Mouse (Mus musculus) hindbrain, postnatal 0 days (tissue): ENCODE measurements around the gene Arl6ip5. TPM values are rescaled to one million over a fixed set of nuclear protein-coding genes. Genes with fewer than 3 reads are reported as not detected.
A peak's percentile ranks its signal among the peaks of the same experiment; 100 is the strongest.

Source experiments
- ATAC-seq: fragments of 200-750 bp; cut with Nextera tagmentation; 2 replicates; pipeline ENCODE4 v1.8.0; 2017; ENCODE audit warnings: mild to moderate bottlenecking, moderate TSS enrichment, moderate library complexity
- DNase-seq: peaks from one replicate; pipeline ENCODE4 v3.0.0-alpha.2; 2015; ENCODE audit warnings: low spot score
- H3K27ac ChIP-seq: fragments of 300-500 bp; sonication (generic); 2 replicates; pipeline ENCODE4 v1.5.1; 2014; ENCODE audit warnings: mild to moderate bottlenecking
- H3K27me3 ChIP-seq: fragments of 300-500 bp; sonication (generic); 2 replicates; pipeline ENCODE4 v1.6.1; 2014; ENCODE audit warnings: low read length, mixed read lengths; ENCODE audit not compliant: insufficient read depth
- H3K36me3 ChIP-seq: fragments of 300-500 bp; sonication (generic); 2 replicates; pipeline ENCODE4 v1.6.1; 2014; ENCODE audit warnings: low read length, mixed read lengths; ENCODE audit not compliant: insufficient read depth
- H3K4me1 ChIP-seq: fragments of 300-500 bp; sonication (generic); 2 replicates; pipeline ENCODE4 v1.6.1; 2014; ENCODE audit warnings: antibody characterized with exemption, low read length, mixed read lengths; ENCODE audit not compliant: insufficient read depth
- H3K4me2 ChIP-seq: fragments of 300-500 bp; sonication (generic); 2 replicates; pipeline ENCODE4 v1.6.1; 2014; ENCODE audit warnings: low read depth, mild to moderate bottlenecking, low read length, moderate library complexity, mixed read lengths
- H3K4me3 ChIP-seq: fragments of 300-500 bp; sonication (generic); 2 replicates; pipeline ENCODE4 v1.5.1; 2014; ENCODE audit warnings: low read length
- H3K9ac ChIP-seq: fragments of 300-500 bp; sonication (generic); replicated peaks from 2 replicates; pipeline ENCODE4 v1.6.1; 2014; ENCODE audit warnings: mild to moderate bottlenecking, low read length, moderate library complexity, mixed read lengths
- H3K9me3 ChIP-seq: fragments of 300-500 bp; sonication (generic); 2 replicates; pipeline ENCODE4 v1.6.1; 2016; ENCODE audit warnings: low read length, mixed read lengths
- CTCF ChIP-seq: IDR thresholded peaks from 2 replicates; pipeline ENCODE4 v1.5.1; 2016; ENCODE audit warnings: antibody characterized with exemption, control low read depth, low read depth
- WGBS: fragments of 180-500 bp; shearing (Covaris S2); extraction: QIAGEN DNeasy Blood & Tissue Kit; methylation state at CpG from one replicate; pipeline ENCODE4 v1.1.7; 2014; 5-methylcytosine and 5-hydroxymethylcytosine counted together
- polyA plus RNA-seq: library from polyadenylated mRNA; unstranded; fragments of >200 nt; fragmentation: Nextera tagmentation; extraction: Ambion mirVana; gene quantifications from 2 replicates; pipeline ENCODE4 v1.2.1, GENCODE M21; 2015
- total RNA-seq: library from RNA; depleted of rRNA; stranded (reverse); fragments of >200 nt; gene quantifications from 2 replicates; pipeline ENCODE4 v1.2.3, GENCODE M21; 2014

Gene Arl6ip5
- total and polyA plus RNA-seq, 2 experiments from 2014 or later: 88.3 to 122 TPM

- ATAC-seq (peak; percentile 60), DNase-seq (peak; percentile 19)
- no peaks in the 10 kb centered on the region for H3K27me3 ChIP-seq
- peak overlapping the region; percentile 54 for H3K27ac ChIP-seq
- TF ChIP-seq CTCF: no peak
- peak overlapping the region; percentile 64 for H3K9ac ChIP-seq
- peaks cover 5% of the 10 kb centered on the region; the same call in 1 of the 2 replicates for H3K4me1 ChIP-seq
- no peaks in the 10 kb centered on the region for H3K9me3 ChIP-seq
- H3K36me3 ChIP-seq: no peaks in the 10 kb centered on the region
- peak overlapping the region; percentile 89 for H3K4me2 ChIP-seq
- WGBS: 2% methylated on average over 22 of the region's 22 CpGs
- H3K4me3 ChIP-seq: peak overlapping the region; percentile 74
Measured at GRCm38 (mm10) chr6:97210962-97211601, 593 bp downstream of the Arl6ip5 start.

DNA sequence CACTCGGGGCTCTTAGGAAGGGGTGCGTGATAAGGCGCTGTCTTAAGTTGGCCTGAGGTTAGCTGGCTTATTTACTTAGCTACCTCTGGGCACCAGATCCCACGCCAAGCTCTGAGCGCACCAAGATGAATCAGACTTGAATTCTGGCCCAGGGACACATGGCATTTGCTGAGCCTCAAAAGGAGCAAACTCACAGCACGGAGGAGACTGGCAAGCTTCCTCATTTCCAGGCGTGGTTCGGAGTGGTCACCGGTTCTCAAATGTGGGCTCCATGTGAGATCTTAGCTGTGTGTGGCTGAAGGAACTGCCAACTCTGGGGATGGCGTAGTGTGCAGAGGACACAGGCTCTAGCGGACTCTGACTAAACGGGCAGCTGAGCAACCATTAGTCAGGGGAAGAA is 1.5 kb downstream of the Arl6ip5 start:
- Histone ChIP-seq H3K27me3 (no peaks in the 10 kb centered on the region), H3K4me3 (peak overlapping the region; percentile 74), H3K4me1 (peaks cover 5% of the 10 kb centered on the region; the same call in 1 of the 2 replicates), H3K36me3 (no peaks in the 10 kb centered on the region), H3K4me2 (peak overlapping the region; percentile 89), H3K9me3 (no peaks in the 10 kb centered on the region), H3K9ac (peak overlapping the region; percentile 38; the same call in 1 of the 2 replicates), H3K27ac (peak overlapping the region; percentile 54; the same call in 1 of the 2 replicates)
- no peak for TF ChIP-seq CTCF
- DNase-seq (peak; percentile 36), ATAC-seq (0 out of 2 replicates have a peak, but pooled peaks have one; percentile 12)
- WGBS: 36% methylated on average over 12 of the region's 12 CpGs

- Histone ChIP-seq H3K4me3 (no peak overlapping the region), H3K4me2 (no peak overlapping the region), H3K9me3 (no peaks in the 10 kb centered on the region), H3K27ac (no peak overlapping the region), H3K36me3 (no peaks in the 10 kb centered on the region), H3K4me1 (peaks cover 5% of the 10 kb centered on the region; the same call in 1 of the 2 replicates), H3K9ac (no peak overlapping the region), H3K27me3 (no peaks in the 10 kb centered on the region)
- DNase-seq: no peak
- no peak for ATAC-seq
- TF ChIP-seq CTCF: no peak
- 60% methylated on average over 4 of the region's 4 CpGs for WGBS
Measured at GRCm38 (mm10) chr6:97216154-97216821, 5.8 kb downstream of the Arl6ip5 start.

GRCm38 (mm10) chr6:97220672-97221071 is 10.2 kb downstream of the Arl6ip5 start:
- no peaks in the 10 kb centered on the region for H3K36me3 ChIP-seq
- H3K4me3 ChIP-seq: no peak overlapping the region
- no peak for TF ChIP-seq CTCF
- no peaks in the 10 kb centered on the region for H3K27me3 ChIP-seq
- 87% methylated on average over 2 of the region's 5 CpGs for WGBS
- no peaks in the 10 kb centered on the region for H3K4me1 ChIP-seq
- no peak overlapping the region for H3K9ac ChIP-seq
- H3K27ac ChIP-seq: no peak overlapping the region
- DNase-seq (no peak), ATAC-seq (no peak)
- H3K9me3 ChIP-seq: no peaks in the 10 kb centered on the region
- H3K4me2 ChIP-seq: no peak overlapping the region

- WGBS: 54% methylated on average over 15 of the region's 15 CpGs
Measured at GRCm38 (mm10) chr6:97221205-97222025, 10.9 kb downstream of the Arl6ip5 start.

DNA sequence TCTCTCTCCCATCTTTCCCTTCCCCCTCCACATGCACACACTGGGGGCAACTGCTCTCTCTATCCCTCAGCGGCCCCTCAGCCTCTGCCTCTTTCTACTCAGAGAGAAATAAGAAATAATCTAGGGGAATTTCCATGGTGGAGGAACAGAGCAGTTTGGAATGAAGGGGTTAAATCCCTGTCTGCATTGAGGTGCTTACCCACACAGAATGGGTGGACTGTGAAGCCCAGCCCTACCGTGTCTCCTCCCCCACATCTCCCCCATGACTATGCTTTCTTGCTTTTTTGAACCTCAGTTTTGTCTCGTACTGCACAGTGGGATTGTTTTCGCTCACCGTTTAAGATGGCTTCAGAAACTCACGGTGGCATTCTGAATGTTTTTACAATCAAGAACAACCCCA is 11.8 kb downstream of the Arl6ip5 start:
- ATAC-seq (no peak), DNase-seq (no peak)
- TF ChIP-seq CTCF: no peak
- H3K4me3 ChIP-seq: no peak overlapping the region
- no peak overlapping the region for H3K9ac ChIP-seq
- H3K27ac ChIP-seq: no peak overlapping the region
- H3K27me3 ChIP-seq: no peaks in the 10 kb centered on the region
- no peaks in the 10 kb centered on the region for H3K9me3 ChIP-seq
- no peak overlapping the region for H3K4me2 ChIP-seq
- no peaks in the 10 kb centered on the region for H3K36me3 ChIP-seq
- no peaks in the 10 kb centered on the region for H3K4me1 ChIP-seq
- 49% methylated on average over 6 of the region's 6 CpGs for WGBS

More at GRCm38 (mm10) chr6:97221205-97222025, 10.9 kb downstream of the Arl6ip5 start:
- H3K27ac ChIP-seq: 0 out of 2 replicates have a peak overlapping the region, but pooled peaks have one; percentile 20
- H3K36me3 ChIP-seq: no peaks in the 10 kb centered on the region
- DNase-seq (peak; percentile 18), ATAC-seq (no peak)
- no peak overlapping the region for H3K4me3 ChIP-seq
- H3K4me2 ChIP-seq: no peak overlapping the region
- no peaks in the 10 kb centered on the region for H3K27me3 ChIP-seq
- H3K4me1 ChIP-seq: no peaks in the 10 kb centered on the region
- no peaks in the 10 kb centered on the region for H3K9me3 ChIP-seq
- TF ChIP-seq CTCF: no peak
- H3K9ac ChIP-seq: no peak overlapping the region
